Mouse (Mus musculus) hindbrain, embryonic 13.5 days (tissue): ENCODE data around the gene Spon1. TPM values are rescaled to one million over a fixed set of nuclear protein-coding genes. Genes with fewer than 3 reads are reported as not detected.
A peak's percentile ranks its signal among the peaks of the same experiment; 100 is the strongest.

Source experiments
- ATAC-seq: fragments of 200-750 bp; cut with Nextera tagmentation; 2 replicates; pipeline ENCODE4 v1.8.0; 2017; ENCODE audit warnings: moderate TSS enrichment; ENCODE audit not compliant: low FRiP score
- H3K27ac ChIP-seq: fragments of 300-500 bp; sonication (generic); 2 replicates; pipeline ENCODE4 v1.5.1; 2015; ENCODE audit warnings: inconsistent platforms, mild to moderate bottlenecking, moderate library complexity
- H3K27me3 ChIP-seq: fragments of 300-500 bp; sonication (generic); 2 replicates; pipeline ENCODE4 v1.6.1; 2015; ENCODE audit warnings: mild to moderate bottlenecking, inconsistent platforms
- H3K36me3 ChIP-seq: fragments of 300-500 bp; sonication (generic); 2 replicates; pipeline ENCODE4 v1.6.1; 2015; ENCODE audit warnings: mild to moderate bottlenecking, inconsistent platforms
- H3K4me1 ChIP-seq: fragments of 300-500 bp; sonication (generic); replicated peaks from 2 replicates; pipeline ENCODE4 v1.6.1; 2015; ENCODE audit warnings: inconsistent platforms
- H3K4me2 ChIP-seq: fragments of 300-500 bp; sonication (generic); 2 replicates; pipeline ENCODE4 v1.6.1; 2015; ENCODE audit warnings: inconsistent platforms, mild to moderate bottlenecking, moderate library complexity
- H3K4me3 ChIP-seq: fragments of 300-500 bp; sonication (generic); 2 replicates; pipeline ENCODE4 v1.5.1; 2015; ENCODE audit warnings: mild to moderate bottlenecking, inconsistent platforms
- H3K9ac ChIP-seq: fragments of 300-500 bp; sonication (generic); 2 replicates; pipeline ENCODE4 v1.6.1; 2015; ENCODE audit warnings: mild to moderate bottlenecking, inconsistent platforms
- H3K9me3 ChIP-seq: fragments of 300-500 bp; sonication (generic); 2 replicates; pipeline ENCODE4 v1.6.1; 2016; ENCODE audit warnings: inconsistent platforms
- WGBS: fragments of 180-500 bp; shearing (Covaris S2); methylation state at CpG from one replicate; pipeline ENCODE4 v1.1.7; 2015; 5-methylcytosine and 5-hydroxymethylcytosine counted together
- polyA plus RNA-seq: library from polyadenylated mRNA; unstranded; fragments of >200 nt; fragmentation: Nextera tagmentation; extraction: Ambion mirVana; gene quantifications from 2 replicates; pipeline ENCODE4 v1.2.1, GENCODE M21; 2015

Gene Spon1
- polyA plus RNA-seq, 1 experiment from 2014 or later = 82.8 TPM

- no peak overlapping the region for H3K4me2 ChIP-seq
- H3K27me3 ChIP-seq = no peaks in the 10 kb centered on the region
These were observed 220.8 kb downstream of the Spon1 start for GRCm38 (mm10) chr7:113986406-113987134.

DNA sequence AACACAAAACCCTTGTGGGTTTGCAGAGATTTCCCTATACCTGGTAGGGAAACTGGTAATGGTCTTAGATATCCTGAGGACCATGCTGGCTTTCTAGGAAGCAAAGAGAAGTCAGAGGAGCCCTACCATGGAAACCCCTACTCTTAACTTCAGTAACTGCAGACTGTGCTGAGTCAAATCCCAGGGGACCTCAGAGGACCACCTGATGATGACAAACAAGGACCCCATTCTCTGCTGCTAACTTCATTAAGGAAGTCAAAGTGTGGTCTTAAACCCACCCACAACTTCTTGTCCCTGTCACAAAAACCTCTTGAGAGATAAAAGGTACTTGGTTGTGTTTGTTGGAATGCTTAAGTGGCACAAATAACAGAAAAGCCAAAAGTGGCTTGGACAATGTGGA lies 222.4 kb downstream of the Spon1 start:
- H3K9me3 ChIP-seq = 0 out of 2 replicates have a peak, but pooled peaks cover 6% of the 10 kb centered on the region
- peaks cover 4% of the 10 kb centered on the region for H3K4me1 ChIP-seq
- no peak overlapping the region for H3K4me2 ChIP-seq
- H3K4me3 ChIP-seq = no peak overlapping the region
- no peaks in the 10 kb centered on the region for H3K27me3 ChIP-seq
- ATAC-seq = no peak
- no peak overlapping the region for H3K27ac ChIP-seq
- H3K36me3 ChIP-seq = no peaks in the 10 kb centered on the region; the same call in 1 of the 2 replicates
- H3K9ac ChIP-seq = no peak overlapping the region

More at GRCm38 (mm10) chr7:113986406-113987134, 220.8 kb downstream of the Spon1 start:
- Histone ChIP-seq H3K27ac (no peak overlapping the region), H3K4me3 (no peak overlapping the region), H3K9me3 (0 out of 2 replicates have a peak, but pooled peaks cover 6% of the 10 kb centered on the region), H3K4me1 (no peaks in the 10 kb centered on the region), H3K9ac (no peak overlapping the region), H3K36me3 (no peaks in the 10 kb centered on the region; the same call in 1 of the 2 replicates)
- WGBS = 71% methylated on average over 10 of the region's 10 CpGs
- ATAC-seq = no peak

- Histone ChIP-seq H3K4me2 (no peak overlapping the region), H3K9me3 (no peaks in the 10 kb centered on the region), H3K27me3 (no peaks in the 10 kb centered on the region), H3K27ac (no peak overlapping the region), H3K9ac (no peak overlapping the region), H3K36me3 (no peaks in the 10 kb centered on the region), H3K4me3 (no peak overlapping the region), H3K4me1 (peaks cover 24% of the 10 kb centered on the region)
- 76% methylated on average over 7 of the region's 7 CpGs for WGBS
- no peak; the same call in 1 of the 2 replicates for ATAC-seq
These were observed 232.0 kb downstream of the Spon1 start for GRCm38 (mm10) chr7:113997675-113998354.

GRCm38 (mm10) chr7:114004171-114004570 lies 238.4 kb downstream of the Spon1 start:
- H3K36me3 ChIP-seq = no peaks in the 10 kb centered on the region
- WGBS = 7% methylated on average over 5 of the region's 5 CpGs
- H3K4me2 ChIP-seq = 0 out of 2 replicates have a peak overlapping the region, but pooled peaks have one; percentile 15
- no peak overlapping the region for H3K4me3 ChIP-seq
- no peaks in the 10 kb centered on the region; the same call in 1 of the 2 replicates for H3K27me3 ChIP-seq
- H3K4me1 ChIP-seq = peaks cover 26% of the 10 kb centered on the region
- no peak overlapping the region for H3K27ac ChIP-seq
- no peak for ATAC-seq
- no peaks in the 10 kb centered on the region for H3K9me3 ChIP-seq
- H3K9ac ChIP-seq = no peak overlapping the region

DNA sequence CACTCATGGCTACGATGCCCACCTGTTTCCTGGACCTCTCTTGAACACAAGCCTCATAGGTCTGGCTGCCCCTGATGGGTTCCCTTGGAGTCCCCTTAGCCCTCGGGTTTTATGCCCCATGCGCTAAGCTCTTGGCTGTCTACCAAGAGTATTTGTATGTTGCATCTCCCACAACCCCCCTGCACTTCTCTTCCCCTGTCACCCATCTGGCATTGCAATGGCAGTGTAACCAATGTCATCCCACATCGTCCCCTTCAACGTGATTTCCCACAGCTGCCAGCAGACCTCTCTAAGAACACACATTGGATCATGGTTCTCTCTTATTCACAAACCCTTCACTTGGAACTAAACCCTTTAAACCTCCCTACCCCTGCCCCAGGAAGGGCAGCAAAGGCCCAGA lies 239.7 kb downstream of the Spon1 start:
- Histone ChIP-seq H3K27me3 (no peaks in the 10 kb centered on the region; the same call in 1 of the 2 replicates), H3K27ac (no peak overlapping the region), H3K4me2 (no peak overlapping the region), H3K4me3 (no peak overlapping the region), H3K36me3 (no peaks in the 10 kb centered on the region), H3K9me3 (no peaks in the 10 kb centered on the region), H3K4me1 (peaks cover 26% of the 10 kb centered on the region), H3K9ac (no peak overlapping the region)
- ATAC-seq = no peak
- 72% methylated on average over 5 of the region's 5 CpGs for WGBS

- Histone ChIP-seq H3K9ac (no peak overlapping the region), H3K36me3 (no peaks in the 10 kb centered on the region), H3K4me3 (no peak overlapping the region), H3K27ac (no peak overlapping the region), H3K4me1 (peaks cover 26% of the 10 kb centered on the region), H3K27me3 (no peaks in the 10 kb centered on the region; the same call in 1 of the 2 replicates), H3K4me2 (no peak overlapping the region), H3K9me3 (no peaks in the 10 kb centered on the region)
- no peak for ATAC-seq
- WGBS = 83% methylated on average over 8 of the region's 8 CpGs
These were observed 240.7 kb downstream of the Spon1 start for GRCm38 (mm10) chr7:114006456-114006855.

- no peak overlapping the region for H3K9ac ChIP-seq
- WGBS = 69% methylated on average over 5 of the region's 5 CpGs
- ATAC-seq = no peak
- H3K27me3 ChIP-seq = no peaks in the 10 kb centered on the region; the same call in 1 of the 2 replicates
- peaks cover 30% of the 10 kb centered on the region for H3K4me1 ChIP-seq
- H3K4me3 ChIP-seq = no peak overlapping the region
- no peak overlapping the region for H3K27ac ChIP-seq
- no peaks in the 10 kb centered on the region for H3K9me3 ChIP-seq
- no peak overlapping the region for H3K4me2 ChIP-seq
- no peaks in the 10 kb centered on the region for H3K36me3 ChIP-seq
These were observed 241.8 kb downstream of the Spon1 start for GRCm38 (mm10) chr7:114007565-114007964.

GRCm38 (mm10) chr7:114011726-114012443 lies 246.1 kb downstream of the Spon1 start:
- H3K36me3 ChIP-seq = no peaks in the 10 kb centered on the region
- ATAC-seq = no peak
- H3K4me2 ChIP-seq = no peak overlapping the region
- 67% methylated on average over 9 of the region's 9 CpGs for WGBS
- no peak overlapping the region for H3K4me3 ChIP-seq
- H3K27me3 ChIP-seq = no peaks in the 10 kb centered on the region
- peaks cover 8% of the 10 kb centered on the region for H3K4me1 ChIP-seq
- no peak overlapping the region for H3K27ac ChIP-seq
- H3K9ac ChIP-seq = no peak overlapping the region
- no peaks in the 10 kb centered on the region for H3K9me3 ChIP-seq

GRCm38 (mm10) chr7:114016001-114016949 lies 250.5 kb downstream of the Spon1 start:
- 77% methylated on average over 8 of the region's 8 CpGs for WGBS
- H3K9me3 ChIP-seq = no peaks in the 10 kb centered on the region
- 0 out of 2 replicates have a peak, but pooled peaks cover 3% of the 10 kb centered on the region for H3K27me3 ChIP-seq
- no peak overlapping the region for H3K4me2 ChIP-seq
- no peak overlapping the region for H3K27ac ChIP-seq
- ATAC-seq = no peak
- H3K36me3 ChIP-seq = no peaks in the 10 kb centered on the region
- H3K9ac ChIP-seq = no peak overlapping the region
- H3K4me3 ChIP-seq = no peak overlapping the region
- peaks cover 13% of the 10 kb centered on the region for H3K4me1 ChIP-seq

DNA sequence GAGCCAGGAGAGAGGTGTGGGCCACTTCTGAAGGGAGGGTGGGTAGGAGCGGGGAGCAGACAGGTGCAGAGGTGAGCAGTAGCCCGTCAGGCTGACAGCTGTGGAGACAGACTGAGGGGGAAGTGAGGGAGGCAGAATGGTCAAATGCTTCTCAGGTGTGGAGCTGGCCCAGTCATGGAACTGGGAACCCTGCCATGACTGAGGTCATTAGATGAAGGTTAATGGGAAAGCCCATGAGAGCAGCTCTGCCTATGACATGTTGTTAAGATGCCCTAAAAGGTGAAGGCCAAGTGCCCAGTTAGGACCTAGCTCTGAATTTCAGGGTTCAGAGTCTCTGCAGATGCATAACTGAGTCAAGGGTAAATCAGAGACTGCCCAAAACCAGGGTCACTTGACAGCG lies 253.1 kb downstream of the Spon1 start:
- Histone ChIP-seq H3K27ac (no peak overlapping the region), H3K9ac (no peak overlapping the region), H3K27me3 (peaks cover 3% of the 10 kb centered on the region; the same call in 1 of the 2 replicates), H3K4me2 (no peak overlapping the region), H3K4me3 (no peak overlapping the region), H3K36me3 (no peaks in the 10 kb centered on the region), H3K4me1 (peaks cover 6% of the 10 kb centered on the region), H3K9me3 (no peaks in the 10 kb centered on the region)
- no peak for ATAC-seq
- WGBS = 77% methylated on average over 3 of the region's 3 CpGs

- WGBS = 5% methylated on average over 11 of the region's 11 CpGs
- H3K4me3 ChIP-seq = peak overlapping the region; percentile 35
- peaks cover 6% of the 10 kb centered on the region for H3K4me1 ChIP-seq
- H3K27me3 ChIP-seq = peaks cover 3% of the 10 kb centered on the region; the same call in 1 of the 2 replicates
- H3K27ac ChIP-seq = 0 out of 2 replicates have a peak overlapping the region, but pooled peaks have one; percentile 3
- H3K9me3 ChIP-seq = no peaks in the 10 kb centered on the region
- peak overlapping the region; percentile 43; the same call in 1 of the 2 replicates for H3K9ac ChIP-seq
- H3K4me2 ChIP-seq = peak overlapping the region; percentile 57
- H3K36me3 ChIP-seq = no peaks in the 10 kb centered on the region
- 0 out of 2 replicates have a peak, but pooled peaks have one; percentile 25 for ATAC-seq
These were observed 254.4 kb downstream of the Spon1 start for GRCm38 (mm10) chr7:114020057-114020703.
